Mouse (Mus musculus) intestine, embryonic 14.5 days (tissue): ENCODE measurements around the gene St6galnac5. TPM values are rescaled to one million over a fixed set of nuclear protein-coding genes. Genes with fewer than 3 reads are reported as not detected.

Experiments used
- ATAC-seq: fragments of 200-750 bp; cut with Nextera tagmentation; replicated peaks from 2 replicates; pipeline ENCODE4 v1.8.0; 2017; ENCODE audit warnings: low read depth, moderate number of reproducible peaks, moderate TSS enrichment, moderate library complexity; ENCODE audit not compliant: low FRiP score, low TSS enrichment
- DNase-seq: peaks from one replicate; pipeline ENCODE4 v3.0.0-alpha.2; 2018; ENCODE audit warnings: low spot score
- H3K27ac ChIP-seq: fragments of 300-500 bp; sonication (generic); 2 replicates; pipeline ENCODE4 v1.5.1; 2014; ENCODE audit warnings: low read depth, mild to moderate bottlenecking, control low read depth
- H3K27me3 ChIP-seq: fragments of 300-500 bp; sonication (generic); replicated peaks from 2 replicates; pipeline ENCODE4 v1.6.1; 2014; ENCODE audit warnings: low read length, control low read depth; ENCODE audit not compliant: control insufficient read depth, insufficient read depth
- H3K36me3 ChIP-seq: fragments of 300-500 bp; sonication (generic); 2 replicates; pipeline ENCODE4 v1.6.1; 2014; ENCODE audit warnings: low read length, control low read depth; ENCODE audit not compliant: control insufficient read depth, insufficient read depth
- H3K4me1 ChIP-seq: fragments of 300-500 bp; sonication (generic); replicated peaks from 2 replicates; pipeline ENCODE4 v1.6.1; 2014; ENCODE audit warnings: low read length, control low read depth, mixed read lengths; ENCODE audit not compliant: control insufficient read depth, insufficient read depth
- H3K4me2 ChIP-seq: fragments of 300-500 bp; sonication (generic); 2 replicates; pipeline ENCODE4 v1.6.1; 2014; ENCODE audit warnings: low read length
- H3K4me3 ChIP-seq: fragments of 300-500 bp; sonication (generic); 2 replicates; pipeline ENCODE4 v1.5.1; 2014; ENCODE audit warnings: low read depth, low read length, control low read depth, mixed read lengths
- H3K9ac ChIP-seq: fragments of 300-500 bp; sonication (generic); 2 replicates; pipeline ENCODE4 v1.6.1; 2014; ENCODE audit warnings: mild to moderate bottlenecking, low read length
- H3K9me3 ChIP-seq: fragments of 300-500 bp; sonication (generic); 2 replicates; pipeline ENCODE4 v1.6.1; 2016; ENCODE audit warnings: low read length, control low read depth; ENCODE audit not compliant: control insufficient read depth
- WGBS: fragments of 180-500 bp; shearing (Covaris S2); extraction: QIAGEN DNeasy Blood & Tissue Kit; methylation state at CpG from one replicate; pipeline ENCODE4 v1.1.7; 2014; 5-methylcytosine and 5-hydroxymethylcytosine counted together
- polyA plus RNA-seq: library from polyadenylated mRNA; unstranded; fragments of >200 nt; fragmentation: Nextera tagmentation; extraction: Ambion mirVana; gene quantifications from 2 replicates; pipeline ENCODE4 v1.2.1, GENCODE M21; 2014

St6galnac5 gene
- polyA plus RNA-seq, 1 experiment from 2014 or later: 0.60 TPM

DNA sequence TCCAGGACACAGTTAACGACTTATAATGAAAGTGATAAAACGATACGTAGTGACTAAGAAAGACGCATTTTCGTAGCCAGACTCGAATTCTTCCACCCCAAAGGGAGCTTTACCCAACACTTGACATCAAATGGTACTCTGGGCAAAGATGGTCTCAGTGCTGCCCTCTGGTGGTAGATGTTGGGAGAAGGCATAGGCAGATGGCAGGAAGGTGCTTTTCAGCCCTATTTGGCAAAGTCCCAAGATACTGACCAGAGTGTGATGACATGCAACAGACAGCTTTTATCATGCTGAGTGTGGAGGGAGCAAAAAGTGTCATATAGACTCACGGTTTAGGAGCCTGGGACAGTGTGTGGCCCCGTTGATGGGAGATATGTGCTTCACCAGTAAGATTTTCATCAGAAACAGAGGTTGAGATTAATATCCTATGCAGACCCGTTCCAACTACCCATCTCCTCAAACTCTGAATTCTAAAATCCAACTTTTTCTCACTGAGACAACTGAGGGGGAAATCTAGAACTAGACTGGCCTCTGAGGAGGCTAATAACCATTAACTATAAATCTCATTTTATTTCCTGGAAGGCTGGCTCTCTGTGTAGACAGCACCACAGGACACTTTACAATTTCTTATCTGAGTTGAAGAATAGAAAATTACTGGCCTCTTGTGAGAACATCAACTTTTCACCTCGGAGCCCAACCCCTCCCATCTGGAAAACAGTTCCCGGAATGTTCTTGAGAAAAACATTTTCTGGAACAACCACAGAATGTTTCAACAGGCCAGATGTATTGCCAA is 23.5 kb downstream of the St6galnac5 start:
- no peaks in the 10 kb centered on the region for H3K4me1 ChIP-seq
- H3K27me3 ChIP-seq: no peaks in the 10 kb centered on the region
- no peak overlapping the region for H3K9ac ChIP-seq
- no peaks in the 10 kb centered on the region for H3K36me3 ChIP-seq
- no peak for ATAC-seq
- peaks cover 3% of the 10 kb centered on the region; the same call in 1 of the 2 replicates for H3K9me3 ChIP-seq
- WGBS: 59% methylated on average over 11 of the region's 11 CpGs
- no peak overlapping the region for H3K4me3 ChIP-seq
- DNase-seq: peak; percentile 69
- no peak overlapping the region for H3K4me2 ChIP-seq
- H3K27ac ChIP-seq: no peak overlapping the region

DNA sequence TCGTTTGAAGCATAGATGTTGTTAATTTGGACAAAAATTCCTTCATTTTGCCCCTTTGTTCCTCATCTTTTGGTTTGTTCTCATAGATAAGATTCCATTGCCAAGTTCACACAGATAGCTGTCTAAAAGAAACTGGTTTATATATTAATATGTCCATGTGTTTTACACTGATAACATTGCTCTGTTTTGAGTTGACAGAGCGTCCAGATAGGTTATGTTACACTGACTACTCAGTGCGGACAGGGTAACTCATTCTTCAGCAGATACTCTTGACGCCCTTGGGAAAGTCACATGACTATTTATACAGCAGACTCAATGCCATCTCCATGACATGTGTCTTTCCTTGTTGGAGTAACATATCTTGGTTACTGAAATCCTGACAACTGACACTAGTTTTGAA is 25.3 kb downstream of the St6galnac5 start:
- Histone ChIP-seq H3K27me3 (no peaks in the 10 kb centered on the region), H3K4me1 (no peaks in the 10 kb centered on the region), H3K9me3 (peaks cover 3% of the 10 kb centered on the region; the same call in 1 of the 2 replicates), H3K27ac (no peak overlapping the region), H3K9ac (no peak overlapping the region), H3K4me3 (no peak overlapping the region), H3K36me3 (no peaks in the 10 kb centered on the region), H3K4me2 (no peak overlapping the region)
- no peak for DNase-seq
- ATAC-seq: no peak
- WGBS: 83% methylated on average over 4 of the region's 4 CpGs

GRCm38 (mm10) chr3:152956038-152956437 is 26.0 kb downstream of the St6galnac5 start:
- no peaks in the 10 kb centered on the region for H3K36me3 ChIP-seq
- no peak overlapping the region for H3K27ac ChIP-seq
- 65% methylated on average over 5 of the region's 5 CpGs for WGBS
- no peak overlapping the region for H3K4me3 ChIP-seq
- H3K9ac ChIP-seq: no peak overlapping the region
- H3K4me2 ChIP-seq: no peak overlapping the region
- ATAC-seq: no peak
- H3K27me3 ChIP-seq: no peaks in the 10 kb centered on the region
- H3K9me3 ChIP-seq: peaks cover 3% of the 10 kb centered on the region; the same call in 1 of the 2 replicates
- no peaks in the 10 kb centered on the region for H3K4me1 ChIP-seq
- DNase-seq: no peak

GRCm38 (mm10) chr3:152951634-152952545 is 30.2 kb downstream of the St6galnac5 start:
- no peaks in the 10 kb centered on the region for H3K4me1 ChIP-seq
- H3K27me3 ChIP-seq: no peaks in the 10 kb centered on the region
- no peak overlapping the region for H3K9ac ChIP-seq
- no peak overlapping the region for H3K27ac ChIP-seq
- 64% methylated on average over 11 of the region's 11 CpGs for WGBS
- H3K4me3 ChIP-seq: no peak overlapping the region
- DNase-seq: no peak
- no peak overlapping the region for H3K4me2 ChIP-seq
- no peak for ATAC-seq
- no peaks in the 10 kb centered on the region for H3K9me3 ChIP-seq
- H3K36me3 ChIP-seq: no peaks in the 10 kb centered on the region

GRCm38 (mm10) chr3:152950914-152951313 is 31.1 kb downstream of the St6galnac5 start:
- no peak overlapping the region for H3K4me3 ChIP-seq
- no peak overlapping the region for H3K27ac ChIP-seq
- H3K9ac ChIP-seq: no peak overlapping the region
- H3K4me1 ChIP-seq: no peaks in the 10 kb centered on the region
- no peaks in the 10 kb centered on the region for H3K9me3 ChIP-seq
- DNase-seq (no peak), ATAC-seq (no peak)
- 89% methylated on average over 9 of the region's 9 CpGs for WGBS
- H3K4me2 ChIP-seq: no peak overlapping the region
- no peaks in the 10 kb centered on the region for H3K27me3 ChIP-seq
- H3K36me3 ChIP-seq: no peaks in the 10 kb centered on the region

DNA sequence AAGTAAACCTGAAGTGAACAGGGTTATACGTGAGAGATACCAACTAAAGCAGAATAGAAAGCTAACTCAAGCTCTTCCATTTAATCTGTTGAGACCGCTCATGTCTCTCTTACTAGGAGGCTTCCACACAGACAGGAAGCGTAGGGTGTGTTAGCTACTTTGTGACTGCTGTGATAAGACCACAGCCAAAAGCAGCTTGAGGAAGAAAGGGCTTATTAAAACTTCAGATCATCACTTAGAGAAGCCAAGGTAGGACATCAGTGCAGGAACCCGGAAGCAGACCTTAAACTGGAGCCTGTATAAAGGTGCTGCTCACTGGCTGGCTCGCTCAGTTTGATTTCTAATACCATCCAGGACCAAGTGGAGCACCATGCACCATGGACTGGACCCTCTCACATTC is 31.7 kb downstream of the St6galnac5 start:
- H3K27me3 ChIP-seq: no peaks in the 10 kb centered on the region
- ATAC-seq: no peak
- no peak for DNase-seq
- H3K27ac ChIP-seq: no peak overlapping the region
- no peaks in the 10 kb centered on the region for H3K36me3 ChIP-seq
- no peaks in the 10 kb centered on the region for H3K9me3 ChIP-seq
- H3K9ac ChIP-seq: no peak overlapping the region
- WGBS: 89% methylated on average over 5 of the region's 5 CpGs
- H3K4me1 ChIP-seq: no peaks in the 10 kb centered on the region
- H3K4me2 ChIP-seq: no peak overlapping the region
- no peak overlapping the region for H3K4me3 ChIP-seq

GRCm38 (mm10) chr3:152949233-152949777 is 32.7 kb downstream of the St6galnac5 start:
- Histone ChIP-seq H3K36me3 (no peaks in the 10 kb centered on the region), H3K9me3 (no peaks in the 10 kb centered on the region), H3K9ac (no peak overlapping the region), H3K4me1 (no peaks in the 10 kb centered on the region), H3K4me2 (no peak overlapping the region), H3K27me3 (no peaks in the 10 kb centered on the region), H3K27ac (no peak overlapping the region), H3K4me3 (no peak overlapping the region)
- DNase-seq (no peak), ATAC-seq (no peak)
- 95% methylated on average over 15 of the region's 15 CpGs for WGBS

DNA sequence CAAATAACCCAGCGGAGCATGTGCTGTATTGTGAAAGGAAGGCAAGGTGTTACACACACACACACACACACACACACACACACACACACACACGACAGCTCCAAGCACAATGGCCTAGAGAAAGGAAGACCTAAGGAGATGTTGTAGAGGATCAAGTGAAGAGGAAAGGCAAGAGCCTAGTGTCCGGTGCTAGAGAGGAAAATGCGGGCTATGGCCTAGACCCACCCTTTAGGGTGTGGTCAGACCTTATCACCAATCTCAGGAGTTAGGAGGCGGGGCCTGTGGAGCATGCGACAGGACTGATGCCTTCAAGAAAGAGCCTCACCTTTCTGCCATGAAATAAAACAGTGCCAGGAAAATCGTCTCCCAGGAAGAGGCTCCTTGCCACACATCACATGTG is 33.5 kb downstream of the St6galnac5 start:
- Histone ChIP-seq H3K9me3 (no peaks in the 10 kb centered on the region), H3K4me3 (no peak overlapping the region), H3K27me3 (no peaks in the 10 kb centered on the region), H3K4me1 (no peaks in the 10 kb centered on the region), H3K27ac (no peak overlapping the region), H3K9ac (no peak overlapping the region), H3K36me3 (no peaks in the 10 kb centered on the region), H3K4me2 (no peak overlapping the region)
- DNase-seq: no peak
- 79% methylated on average over 7 of the region's 7 CpGs for WGBS
- ATAC-seq: no peak
